Mouse (Mus musculus) small intestine, adult 2 months (tissue): ENCODE results near the gene Fsd2. TPM values are rescaled to one million over a fixed set of nuclear protein-coding genes. Genes with fewer than 3 reads are reported as not detected.

Experiments used
- H3K27ac ChIP-seq: fragments of 200-500 bp; 2 replicates; pipeline ENCODE4 v1.5.1; 2012; ENCODE audit warnings: low read depth, low read length, control low read depth, inconsistent platforms; ENCODE audit not compliant: insufficient read depth
- H3K27me3 ChIP-seq: fragments of 200-500 bp; 2 replicates; pipeline ENCODE4 v1.6.1; 2012; ENCODE audit warnings: mild to moderate bottlenecking, moderate library complexity, low read length, inconsistent platforms; ENCODE audit not compliant: control insufficient read depth, insufficient read depth
- H3K36me3 ChIP-seq: fragments of 200-500 bp; 2 replicates; pipeline ENCODE4 v1.6.1; 2012; ENCODE audit warnings: mild to moderate bottlenecking, low read length, control low read depth, inconsistent platforms; ENCODE audit not compliant: control insufficient read depth, insufficient read depth
- H3K4me1 ChIP-seq: fragments of 200-500 bp; 2 replicates; pipeline ENCODE4 v1.6.1; 2012; ENCODE audit warnings: low read length, inconsistent platforms, mixed read lengths; ENCODE audit not compliant: control insufficient read depth, insufficient read depth, insufficient read length
- H3K4me3 ChIP-seq: fragments of 200-500 bp; 2 replicates; pipeline ENCODE4 v1.5.1; 2012; ENCODE audit warnings: low read depth, mild to moderate bottlenecking, control low read depth, inconsistent platforms, low read length, moderate library complexity
- CTCF ChIP-seq: fragments of 200-500 bp; IDR thresholded peaks from 2 replicates; pipeline ENCODE4 v1.5.1; 2012; ENCODE audit warnings: low read depth, mild to moderate bottlenecking, control low read depth, inconsistent platforms, low read length, moderate library complexity, mixed read lengths; ENCODE audit not compliant: insufficient replicate concordance, insufficient read length; ENCODE audit errors: extremely low read depth
- POLR2A ChIP-seq: fragments of 200-500 bp; IDR thresholded peaks from 2 replicates; pipeline ENCODE4 v1.6.1; 2012; ENCODE audit warnings: low read depth, mild to moderate bottlenecking, control low read depth, inconsistent platforms, low read length, moderate library complexity
- WGBS: fragments of 180-500 bp; shearing (Covaris S2); methylation state at CpG from one replicate; pipeline ENCODE4 v1.1.7; 2018; 5-methylcytosine and 5-hydroxymethylcytosine counted together
- polyA plus RNA-seq: library from polyadenylated mRNA; depleted of rRNA; stranded (reverse); fragments of >200 nt; gene quantifications from 2 replicates; pipeline ENCODE4 v1.2.3, GENCODE M21; 2012; rRNA removed

Fsd2 gene
- polyA plus RNA-seq = 0.06 and 0.08 TPM in 2 replicates

- H3K4me1 ChIP-seq = no peaks in the 10 kb centered on the region
- WGBS = 88% methylated on average over 9 of the region's 9 CpGs
- TF ChIP-seq CTCF (no peak), POLR2A (no peak)
- no peaks in the 10 kb centered on the region for H3K36me3 ChIP-seq
- no peaks in the 10 kb centered on the region for H3K27me3 ChIP-seq
- H3K4me3 ChIP-seq = no peak within 1 kb of the TSS
- H3K27ac ChIP-seq = no peak within 1 kb of the TSS
These were observed at the start of gene Fsd2 for GRCm38 (mm10) chr7:81566892-81567291. Gene Fsd2 (minus strand): TSS chr7:81566944.

GRCm38 (mm10) chr7:81615031-81615430 is 48.3 kb upstream of the Fsd2 start:
- TF ChIP-seq CTCF = no peak
- TF ChIP-seq POLR2A = no peak
- no peak overlapping the region for H3K27ac ChIP-seq
- H3K4me3 ChIP-seq = no peak overlapping the region
- peaks cover 16% of the 10 kb centered on the region; the same call in 1 of the 2 replicates for H3K36me3 ChIP-seq
- H3K4me1 ChIP-seq = no peaks in the 10 kb centered on the region
- 79% methylated on average over 9 of the region's 9 CpGs for WGBS
- H3K27me3 ChIP-seq = no peaks in the 10 kb centered on the region

DNA sequence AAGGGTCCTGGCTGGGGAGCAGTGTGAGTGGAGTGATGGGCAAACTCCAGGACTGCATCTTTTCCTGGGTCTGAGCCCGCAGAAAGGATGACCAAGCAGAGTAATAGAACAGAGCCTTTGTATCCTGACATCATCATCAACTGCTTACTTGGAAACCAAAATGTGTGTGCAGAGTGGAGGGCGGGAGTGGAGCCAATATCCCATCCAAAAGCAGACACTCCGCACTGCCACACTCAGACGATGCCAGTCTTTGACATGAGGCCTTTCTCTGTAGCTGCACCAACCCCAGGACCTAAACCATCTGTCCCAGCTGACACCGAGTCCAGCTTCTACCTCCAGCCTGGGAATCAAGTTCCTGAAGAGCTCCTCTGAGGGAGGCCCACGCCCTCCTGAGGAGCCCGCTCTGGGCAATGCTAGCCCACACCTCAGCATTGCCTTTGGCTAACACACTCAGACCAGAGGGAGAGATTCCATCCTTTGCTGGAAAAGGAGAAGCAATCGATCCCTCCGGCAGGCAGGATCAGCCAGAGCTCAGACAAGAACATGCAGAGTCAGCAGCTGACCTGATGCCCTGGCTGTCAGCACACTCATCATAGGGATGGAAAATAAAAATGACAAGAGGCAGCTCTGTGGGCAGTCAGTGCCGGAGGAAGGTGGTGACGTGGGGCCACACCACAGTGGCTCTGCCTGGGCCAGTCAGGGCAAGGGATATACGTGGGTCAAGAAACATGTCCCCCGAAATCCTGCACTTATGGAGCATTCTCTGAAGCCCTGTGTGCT is 46.3 kb upstream of the Fsd2 start:
- TF ChIP-seq CTCF = no peak
- TF ChIP-seq POLR2A = no peak
- Histone ChIP-seq H3K27ac (no peak overlapping the region), H3K4me3 (no peak overlapping the region), H3K36me3 (peaks cover 16% of the 10 kb centered on the region; the same call in 1 of the 2 replicates), H3K4me1 (no peaks in the 10 kb centered on the region), H3K27me3 (no peaks in the 10 kb centered on the region)
- WGBS = 91% methylated on average over 13 of the region's 13 CpGs

DNA sequence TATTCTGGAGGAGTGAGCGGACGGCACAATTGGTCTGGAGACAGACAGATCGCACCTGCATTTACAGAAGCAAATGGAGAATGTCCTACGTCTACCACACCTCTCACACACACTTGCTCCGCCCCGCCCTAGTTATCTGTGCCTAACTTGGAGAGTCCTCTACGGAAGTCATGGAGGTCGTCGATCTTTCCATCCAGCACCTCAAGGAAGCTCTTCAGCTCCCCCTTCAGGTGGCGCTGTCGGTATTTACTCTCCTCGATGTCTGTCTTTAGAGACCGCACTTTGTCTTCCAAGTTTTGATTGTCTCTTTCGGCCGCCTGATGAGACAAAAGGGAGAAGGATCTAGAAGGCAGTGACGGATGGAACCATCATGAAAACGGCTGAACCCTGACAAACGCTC is 43.4 kb upstream of the Fsd2 start:
- Histone ChIP-seq H3K4me1 (no peaks in the 10 kb centered on the region), H3K4me3 (no peak overlapping the region), H3K27ac (no peak overlapping the region), H3K27me3 (no peaks in the 10 kb centered on the region), H3K36me3 (peaks cover 16% of the 10 kb centered on the region; the same call in 1 of the 2 replicates)
- WGBS = 57% methylated on average over 18 of the region's 18 CpGs
- peak; percentile 44; the same call in 1 of the 2 replicates for TF ChIP-seq CTCF
- TF ChIP-seq POLR2A = no peak

- Histone ChIP-seq H3K4me3 (no peak overlapping the region), H3K4me1 (no peaks in the 10 kb centered on the region), H3K27ac (no peak overlapping the region), H3K36me3 (peaks cover 5% of the 10 kb centered on the region; the same call in 1 of the 2 replicates), H3K27me3 (no peaks in the 10 kb centered on the region)
- no peak for TF ChIP-seq POLR2A
- WGBS = 74% methylated on average over 5 of the region's 5 CpGs
These were observed 39.7 kb upstream of the Fsd2 start for GRCm38 (mm10) chr7:81606452-81606851.

- TF ChIP-seq CTCF (no peak), POLR2A (no peak)
- no peak overlapping the region for H3K4me3 ChIP-seq
- 74% methylated on average over 4 of the region's 4 CpGs for WGBS
- H3K4me1 ChIP-seq = no peaks in the 10 kb centered on the region
- no peaks in the 10 kb centered on the region for H3K27me3 ChIP-seq
- H3K27ac ChIP-seq = no peak overlapping the region
- peaks cover 2% of the 10 kb centered on the region; the same call in 1 of the 2 replicates for H3K36me3 ChIP-seq
These were observed 38.7 kb upstream of the Fsd2 start for GRCm38 (mm10) chr7:81605489-81605888.

GRCm38 (mm10) chr7:81604991-81605390 is 38.2 kb upstream of the Fsd2 start:
- Histone ChIP-seq H3K27me3 (no peaks in the 10 kb centered on the region), H3K27ac (no peak overlapping the region), H3K36me3 (no peaks in the 10 kb centered on the region; the same call in 1 of the 2 replicates), H3K4me3 (no peak overlapping the region), H3K4me1 (peaks cover 3% of the 10 kb centered on the region; the same call in 1 of the 2 replicates)
- no peak for TF ChIP-seq CTCF
- TF ChIP-seq POLR2A = no peak
- 81% methylated on average over 5 of the region's 5 CpGs for WGBS
